Mouse (Mus musculus) heart, postnatal 0 days (tissue): ENCODE results near the gene Ube2a. TPM values are rescaled to one million over a fixed set of nuclear protein-coding genes. Genes with fewer than 3 reads are reported as not detected.

Experiments used
- ATAC-seq: fragments of 200-750 bp; cut with Nextera tagmentation; 2 replicates; pipeline ENCODE4 v1.8.0; 2017; ENCODE audit warnings: low read depth, moderate number of reproducible peaks, moderate library complexity; ENCODE audit not compliant: insufficient read depth
- DNase-seq: peaks from one replicate; pipeline ENCODE4 v3.0.0-alpha.2; 2016; ENCODE audit warnings: low spot score
- H3K27ac ChIP-seq: fragments of 300-500 bp; sonication (generic); 2 replicates; pipeline ENCODE4 v1.5.1; 2014; ENCODE audit warnings: low read depth, mild to moderate bottlenecking
- H3K27me3 ChIP-seq: fragments of 300-500 bp; sonication (generic); 2 replicates; pipeline ENCODE4 v1.6.1; 2014; ENCODE audit warnings: low read length, mixed read lengths; ENCODE audit not compliant: control insufficient read depth, insufficient read depth
- H3K36me3 ChIP-seq: fragments of 300-500 bp; sonication (generic); replicated peaks from 2 replicates; pipeline ENCODE4 v1.6.1; 2014; ENCODE audit warnings: low read length, mixed read lengths; ENCODE audit not compliant: control insufficient read depth, insufficient read depth
- H3K4me1 ChIP-seq: fragments of 300-500 bp; sonication (generic); 2 replicates; pipeline ENCODE4 v1.6.1; 2014; ENCODE audit warnings: antibody characterized with exemption; ENCODE audit not compliant: control insufficient read depth, insufficient read depth
- H3K4me2 ChIP-seq: fragments of 300-500 bp; sonication (generic); 2 replicates; pipeline ENCODE4 v1.6.1; 2014; ENCODE audit warnings: low read depth, mild to moderate bottlenecking, low read length, moderate library complexity
- H3K4me3 ChIP-seq: fragments of 300-500 bp; sonication (generic); 2 replicates; pipeline ENCODE4 v1.5.1; 2014; ENCODE audit warnings: low read depth, low read length
- H3K9ac ChIP-seq: fragments of 300-500 bp; sonication (generic); replicated peaks from 2 replicates; pipeline ENCODE4 v1.6.1; 2014; ENCODE audit warnings: low read depth, low read length, mixed read lengths
- H3K9me3 ChIP-seq: fragments of 300-500 bp; sonication (generic); replicated peaks from 2 replicates; pipeline ENCODE4 v1.6.1; 2016; ENCODE audit warnings: low read length; ENCODE audit not compliant: control insufficient read depth
- CTCF ChIP-seq: IDR thresholded peaks from 2 replicates; pipeline ENCODE4 v1.5.1; 2016; ENCODE audit warnings: antibody characterized with exemption, control low read depth, low read depth
- EP300 ChIP-seq: IDR thresholded peaks from 2 replicates; pipeline ENCODE4 v1.6.1; 2016; ENCODE audit warnings: antibody characterized with exemption, low read depth
- WGBS: fragments of 180-500 bp; shearing (Covaris S2); extraction: QIAGEN DNeasy Blood & Tissue Kit; methylation state at CpG from one replicate; pipeline ENCODE4 v1.1.7; 2014; 5-methylcytosine and 5-hydroxymethylcytosine counted together
- polyA plus RNA-seq: library from polyadenylated mRNA; unstranded; fragments of >200 nt; fragmentation: Nextera tagmentation; extraction: Ambion mirVana; gene quantifications from 2 replicates; pipeline ENCODE4 v1.2.1, GENCODE M21; 2015
- total RNA-seq: library from RNA; depleted of rRNA; stranded (reverse); fragments of >200 nt; gene quantifications from 2 replicates; pipeline ENCODE4 v1.2.3, GENCODE M21; 2014; ENCODE audit warnings: low replicate concordance; rRNA removed

Gene Ube2a
- total and polyA plus RNA-seq, 2 experiments from 2014 or later: 75.9 to 210 TPM

- no peak for DNase-seq
- Histone ChIP-seq H3K4me2 (no peak overlapping the region), H3K27ac (no peak overlapping the region), H3K9me3 (no peaks in the 10 kb centered on the region), H3K36me3 (0 out of 2 replicates have a peak, but pooled peaks cover 11% of the 10 kb centered on the region), H3K4me1 (no peaks in the 10 kb centered on the region), H3K9ac (no peak overlapping the region), H3K4me3 (no peak overlapping the region), H3K27me3 (no peaks in the 10 kb centered on the region)
- 77% methylated on average over 4 of the region's 4 CpGs for WGBS
- ATAC-seq: no peak
- TF ChIP-seq CTCF (no peak), EP300 (no peak)
These were observed 47.6 kb downstream of the Ube2a start for GRCm38 (mm10) chrX:36921346-36921745.

- no peak for DNase-seq
- 44% methylated on average over 4 of the region's 4 CpGs for WGBS
These were observed 55.1 kb downstream of the Ube2a start for GRCm38 (mm10) chrX:36928791-36929190.

GRCm38 (mm10) chrX:36929694-36930093 is 56.0 kb downstream of the Ube2a start:
- TF ChIP-seq EP300: no peak
- TF ChIP-seq CTCF: no peak
- no peak for ATAC-seq

More at GRCm38 (mm10) chrX:36928791-36929190, 55.1 kb downstream of the Ube2a start:
- Histone ChIP-seq H3K4me1 (no peaks in the 10 kb centered on the region), H3K27me3 (no peaks in the 10 kb centered on the region), H3K9me3 (no peaks in the 10 kb centered on the region), H3K36me3 (0 out of 2 replicates have a peak, but pooled peaks cover 4% of the 10 kb centered on the region), H3K9ac (no peak overlapping the region), H3K4me2 (no peak overlapping the region), H3K27ac (no peak overlapping the region), H3K4me3 (no peak overlapping the region)
- TF ChIP-seq EP300: no peak
- no peak for TF ChIP-seq CTCF
- no peak for ATAC-seq

GRCm38 (mm10) chrX:36930574-36930973 is 56.9 kb downstream of the Ube2a start:
- H3K4me3 ChIP-seq: no peak overlapping the region
- no peak overlapping the region for H3K4me2 ChIP-seq
- DNase-seq: no peak
- no peaks in the 10 kb centered on the region for H3K9me3 ChIP-seq
- H3K27ac ChIP-seq: no peak overlapping the region
- 50% methylated on average over 1 of the region's 1 CpGs for WGBS
- H3K27me3 ChIP-seq: no peaks in the 10 kb centered on the region
- ATAC-seq: no peak
- no peaks in the 10 kb centered on the region for H3K4me1 ChIP-seq
- no peak overlapping the region for H3K9ac ChIP-seq
- 0 out of 2 replicates have a peak, but pooled peaks cover 4% of the 10 kb centered on the region for H3K36me3 ChIP-seq
- TF ChIP-seq EP300 (no peak), CTCF (peak; percentile 36)

More at GRCm38 (mm10) chrX:36929694-36930093, 56.0 kb downstream of the Ube2a start:
- H3K36me3 ChIP-seq: 0 out of 2 replicates have a peak, but pooled peaks cover 4% of the 10 kb centered on the region
- no peaks in the 10 kb centered on the region for H3K9me3 ChIP-seq
- H3K4me1 ChIP-seq: no peaks in the 10 kb centered on the region
- H3K27me3 ChIP-seq: no peaks in the 10 kb centered on the region
- no peak overlapping the region for H3K4me3 ChIP-seq
- 64% methylated on average over 4 of the region's 4 CpGs for WGBS
- no peak overlapping the region for H3K4me2 ChIP-seq
- no peak overlapping the region for H3K27ac ChIP-seq
- no peak overlapping the region for H3K9ac ChIP-seq
- no peak for DNase-seq

Other genes starting within 250 kb of the Ube2a start
- gene Akap17b, start 228.5 kb upstream of the Ube2a start, total RNA-seq: 1.3 and 2.7 TPM in 2 replicates
- 1.3 TPM in 2 replicates for gene Akap17b, start 228.5 kb upstream of the Ube2a start, polyA plus RNA-seq
- 2.7 TPM in 1 of 2 replicates, not detected in the other for gene Slc25a43, start 130.2 kb upstream of the Ube2a start, total RNA-seq
- 2.0 and 2.2 TPM in 2 replicates for gene Slc25a43, start 130.2 kb upstream of the Ube2a start, polyA plus RNA-seq
- 1,399 and 1,635 TPM in 2 replicates for gene Slc25a5, start 78.2 kb upstream of the Ube2a start, total RNA-seq
- 1,751 and 1,760 TPM in 2 replicates for gene Slc25a5, start 78.2 kb upstream of the Ube2a start, polyA plus RNA-seq
- gene C330007P06Rik, start 211 bp downstream of the Ube2a start, total RNA-seq: 16.6 and 19.0 TPM in 2 replicates
- 10.5 and 10.7 TPM in 2 replicates for gene C330007P06Rik, start 211 bp downstream of the Ube2a start, polyA plus RNA-seq
- 0.62 and 5.7 TPM in 2 replicates for gene Nkrf, start 29.0 kb downstream of the Ube2a start, total RNA-seq
- gene Nkrf, start 29.0 kb downstream of the Ube2a start, polyA plus RNA-seq: 0.44 and 0.51 TPM in 2 replicates
- 53.1 and 73.5 TPM in 2 replicates for gene Sept6, start 117.9 kb downstream of the Ube2a start, total RNA-seq
- gene Sept6, start 117.9 kb downstream of the Ube2a start, polyA plus RNA-seq: 22.1 and 22.3 TPM in 2 replicates
- gene Sowahd, start 174.9 kb downstream of the Ube2a start, total RNA-seq: not detected in 2 replicates
- gene Sowahd, start 174.9 kb downstream of the Ube2a start, polyA plus RNA-seq: not detected in 2 replicates
- 148 and 167 TPM in 2 replicates for gene Rpl39, start 211.5 kb downstream of the Ube2a start, total RNA-seq
- 403 and 426 TPM in 2 replicates for gene Rpl39, start 211.5 kb downstream of the Ube2a start, polyA plus RNA-seq
- 8.1 and 10.2 TPM in 2 replicates for gene Upf3b, start 236.4 kb downstream of the Ube2a start, total RNA-seq
- 9.3 and 10.6 TPM in 2 replicates for gene Upf3b, start 236.4 kb downstream of the Ube2a start, polyA plus RNA-seq